Mouse (Mus musculus): ENCODE data around the gene Lrrc4c.

DNA sequence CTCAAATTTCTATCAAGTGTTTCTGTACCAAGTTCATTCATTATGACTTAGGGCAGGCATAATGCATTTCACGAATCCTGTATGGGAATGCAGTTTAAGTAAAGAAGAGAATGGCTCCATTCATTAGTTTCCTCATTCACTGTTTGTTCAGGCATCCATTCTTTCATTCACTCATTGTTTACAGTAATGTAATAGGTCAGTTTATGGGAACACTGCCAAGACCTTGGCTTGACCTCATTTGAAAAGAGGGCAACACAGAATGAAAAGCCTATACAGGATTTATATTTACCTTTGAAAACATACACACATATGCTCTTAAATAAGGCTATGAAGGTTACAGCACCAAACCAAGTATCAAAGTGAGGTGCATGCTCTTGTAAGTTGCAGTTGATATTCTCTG is 762.2 kb downstream of the Lrrc4c start:
- TF ChIP-seq CTCF (IDR thresholded peaks at IDR 0.05; ENCODE audit: control insufficient read depth, insufficient read depth, insufficient replicate concordance, low read depth, low read length) (no peak), POLR2A (IDR thresholded peaks at IDR 0.05; ENCODE audit: control insufficient read depth, low read depth, low read length) (no peak)
